Mouse (Mus musculus): Measurements from ENCODE around the gene Runx1. TPM values are rescaled to one million over a fixed set of nuclear protein-coding genes. Genes with fewer than 3 reads are reported as not detected.

Runx1 gene
- polyA plus RNA-seq, 1 experiment from 2014 or later: 9.1 TPM

GRCm38 (mm10) chr16:92764741-92765396, 61.1 kb downstream of the Runx1 start:
- no peak for TF ChIP-seq CTCF (IDR thresholded peaks at IDR 0.05)
- no peak for TF ChIP-seq EP300 (IDR thresholded peaks at IDR 0.05)
- H3K9ac ChIP-seq (replicated peaks; ENCODE audit: low read depth): no peak overlapping the region
- no peak overlapping the region for H3K4me3 ChIP-seq (ENCODE audit: low read depth, low read length)
- DNase-seq (ENCODE audit: low spot score): no peak
- no peak overlapping the region for H3K4me2 ChIP-seq (replicated peaks; ENCODE audit: low read depth, low read length)
- 57% methylated on average over 13 of the region's 13 CpGs for WGBS
- ATAC-seq: no peak
- H3K9me3 ChIP-seq (ENCODE audit: low read length): no peaks in the 10 kb centered on the region
- no peaks in the 10 kb centered on the region for H3K36me3 ChIP-seq (ENCODE audit: insufficient read depth, low read length)
- H3K27ac ChIP-seq (ENCODE audit: low read length): no peak overlapping the region
- H3K27me3 ChIP-seq (replicated peaks; ENCODE audit: insufficient read depth, low read length): no peaks in the 10 kb centered on the region
- no peaks in the 10 kb centered on the region for H3K4me1 ChIP-seq (ENCODE audit: insufficient read depth, low read depth, low read length)

GRCm38 (mm10) chr16:92763666-92764065, 62.3 kb downstream of the Runx1 start:
- WGBS: 80% methylated on average over 3 of the region's 3 CpGs
- H3K4me3 ChIP-seq (ENCODE audit: low read depth, low read length): no peak overlapping the region
- no peak for DNase-seq (ENCODE audit: low spot score)

GRCm38 (mm10) chr16:92761968-92762521, 63.9 kb downstream of the Runx1 start:
- Histone ChIP-seq H3K4me2 (replicated peaks; ENCODE audit: low read depth, low read length) (no peak overlapping the region), H3K4me1 (ENCODE audit: insufficient read depth, low read depth, low read length) (no peaks in the 10 kb centered on the region), H3K36me3 (ENCODE audit: insufficient read depth, low read length) (no peaks in the 10 kb centered on the region), H3K9me3 (ENCODE audit: low read length) (no peaks in the 10 kb centered on the region), H3K4me3 (ENCODE audit: low read depth, low read length) (no peak overlapping the region), H3K27me3 (replicated peaks; ENCODE audit: insufficient read depth, low read length) (no peaks in the 10 kb centered on the region), H3K9ac (replicated peaks; ENCODE audit: low read depth) (no peak overlapping the region), H3K27ac (ENCODE audit: low read length) (no peak overlapping the region)
- no peak for TF ChIP-seq CTCF (IDR thresholded peaks at IDR 0.05)
- peak; percentile 30; the same call in 1 of the 2 replicates for TF ChIP-seq EP300 (IDR thresholded peaks at IDR 0.05)
- WGBS: 41% methylated on average over 15 of the region's 15 CpGs
- DNase-seq (ENCODE audit: low spot score): peak; percentile 56
- ATAC-seq: peak; percentile 37; the same call in 1 of the 2 replicates

More at GRCm38 (mm10) chr16:92763666-92764065, 62.3 kb downstream of the Runx1 start:
- Histone ChIP-seq H3K27ac (ENCODE audit: low read length) (no peak overlapping the region), H3K36me3 (ENCODE audit: insufficient read depth, low read length) (no peaks in the 10 kb centered on the region), H3K27me3 (replicated peaks; ENCODE audit: insufficient read depth, low read length) (no peaks in the 10 kb centered on the region), H3K4me1 (ENCODE audit: insufficient read depth, low read depth, low read length) (no peaks in the 10 kb centered on the region), H3K4me2 (replicated peaks; ENCODE audit: low read depth, low read length) (no peak overlapping the region), H3K9me3 (ENCODE audit: low read length) (no peaks in the 10 kb centered on the region), H3K9ac (replicated peaks; ENCODE audit: low read depth) (no peak overlapping the region)
- TF ChIP-seq EP300 (IDR thresholded peaks at IDR 0.05) (no peak), CTCF (IDR thresholded peaks at IDR 0.05) (no peak)
- no peak for ATAC-seq

- TF ChIP-seq CTCF (IDR thresholded peaks at IDR 0.05) (no peak), EP300 (IDR thresholded peaks at IDR 0.05) (no peak)
- no peaks in the 10 kb centered on the region for H3K27me3 ChIP-seq (replicated peaks; ENCODE audit: insufficient read depth, low read length)
- no peak overlapping the region for H3K27ac ChIP-seq (ENCODE audit: low read length)
- H3K4me1 ChIP-seq (ENCODE audit: insufficient read depth, low read depth, low read length): no peaks in the 10 kb centered on the region
- ATAC-seq (no peak), DNase-seq (ENCODE audit: low spot score) (no peak)
- no peaks in the 10 kb centered on the region for H3K9me3 ChIP-seq (ENCODE audit: low read length)
- no peak overlapping the region for H3K4me3 ChIP-seq (ENCODE audit: low read depth, low read length)
- no peak overlapping the region for H3K9ac ChIP-seq (replicated peaks; ENCODE audit: low read depth)
- no peak overlapping the region for H3K4me2 ChIP-seq (replicated peaks; ENCODE audit: low read depth, low read length)
- no peaks in the 10 kb centered on the region for H3K36me3 ChIP-seq (ENCODE audit: insufficient read depth, low read length)
- WGBS: 77% methylated on average over 3 of the region's 3 CpGs
Measured at GRCm38 (mm10) chr16:92760091-92760490, 65.9 kb downstream of the Runx1 start.

- 85% methylated on average over 4 of the region's 4 CpGs for WGBS
- H3K9ac ChIP-seq (replicated peaks; ENCODE audit: low read depth): no peak overlapping the region
- DNase-seq (ENCODE audit: low spot score) (no peak), ATAC-seq (no peak)
- no peak overlapping the region for H3K27ac ChIP-seq (ENCODE audit: low read length)
- no peaks in the 10 kb centered on the region for H3K4me1 ChIP-seq (ENCODE audit: insufficient read depth, low read depth, low read length)
- no peaks in the 10 kb centered on the region for H3K9me3 ChIP-seq (ENCODE audit: low read length)
- H3K27me3 ChIP-seq (replicated peaks; ENCODE audit: insufficient read depth, low read length): no peaks in the 10 kb centered on the region
- H3K36me3 ChIP-seq (ENCODE audit: insufficient read depth, low read length): no peaks in the 10 kb centered on the region
- H3K4me2 ChIP-seq (replicated peaks; ENCODE audit: low read depth, low read length): no peak overlapping the region
- H3K4me3 ChIP-seq (ENCODE audit: low read depth, low read length): no peak overlapping the region
- TF ChIP-seq CTCF (IDR thresholded peaks at IDR 0.05): no peak
- no peak for TF ChIP-seq EP300 (IDR thresholded peaks at IDR 0.05)
Measured at GRCm38 (mm10) chr16:92757564-92757963, 68.4 kb downstream of the Runx1 start.

- H3K4me3 ChIP-seq (ENCODE audit: low read depth, low read length): no peak overlapping the region
- H3K9ac ChIP-seq (replicated peaks; ENCODE audit: low read depth): no peak overlapping the region
- ATAC-seq (no peak), DNase-seq (ENCODE audit: low spot score) (no peak)
- WGBS: 90% methylated on average over 3 of the region's 3 CpGs
- H3K9me3 ChIP-seq (ENCODE audit: low read length): no peaks in the 10 kb centered on the region
- no peaks in the 10 kb centered on the region for H3K27me3 ChIP-seq (replicated peaks; ENCODE audit: insufficient read depth, low read length)
- no peaks in the 10 kb centered on the region for H3K36me3 ChIP-seq (ENCODE audit: insufficient read depth, low read length)
- no peak overlapping the region for H3K4me2 ChIP-seq (replicated peaks; ENCODE audit: low read depth, low read length)
- no peaks in the 10 kb centered on the region for H3K4me1 ChIP-seq (ENCODE audit: insufficient read depth, low read depth, low read length)
- no peak overlapping the region for H3K27ac ChIP-seq (ENCODE audit: low read length)
- TF ChIP-seq EP300 (IDR thresholded peaks at IDR 0.05) (no peak), CTCF (IDR thresholded peaks at IDR 0.05) (no peak)
Measured at GRCm38 (mm10) chr16:92753944-92754343, 72.0 kb downstream of the Runx1 start.
